Mouse (Mus musculus) bone marrow, adult 2 months (tissue): ENCODE data around the gene Krtap4-7.

Experiments
- CTCF ChIP-seq: fragments of 200-500 bp; IDR thresholded peaks from 2 replicates; pipeline ENCODE4 v1.5.1; 2011; ENCODE audit warnings: low read length, control low read depth; ENCODE audit not compliant: control insufficient read depth, insufficient read depth
- POLR2A ChIP-seq: fragments of 200-500 bp; IDR thresholded peaks from 2 replicates; pipeline ENCODE4 v1.6.1; 2011; ENCODE audit warnings: low read depth, mild to moderate bottlenecking, control low read depth, low read length, borderline replicate concordance; ENCODE audit not compliant: control insufficient read depth

- TF ChIP-seq CTCF (no peak), POLR2A (no peak)
These were observed 34.8 kb downstream of the Krtap4-7 start for GRCm38 (mm10) chr11:99609126-99609525.
